Mouse (Mus musculus): ENCODE measurements around the gene Snrpa1. TPM values are rescaled to one million over a fixed set of nuclear protein-coding genes. Genes with fewer than 3 reads are reported as not detected.
"Not testable (repeated sequence)": the region's sequence is repeated elsewhere in the genome, so short reads cannot be mapped to it uniquely, and the experiment has no call there.

Snrpa1 gene
- polyA plus RNA-seq, 1 experiment from 2014 or later, result 140 TPM

DNA sequence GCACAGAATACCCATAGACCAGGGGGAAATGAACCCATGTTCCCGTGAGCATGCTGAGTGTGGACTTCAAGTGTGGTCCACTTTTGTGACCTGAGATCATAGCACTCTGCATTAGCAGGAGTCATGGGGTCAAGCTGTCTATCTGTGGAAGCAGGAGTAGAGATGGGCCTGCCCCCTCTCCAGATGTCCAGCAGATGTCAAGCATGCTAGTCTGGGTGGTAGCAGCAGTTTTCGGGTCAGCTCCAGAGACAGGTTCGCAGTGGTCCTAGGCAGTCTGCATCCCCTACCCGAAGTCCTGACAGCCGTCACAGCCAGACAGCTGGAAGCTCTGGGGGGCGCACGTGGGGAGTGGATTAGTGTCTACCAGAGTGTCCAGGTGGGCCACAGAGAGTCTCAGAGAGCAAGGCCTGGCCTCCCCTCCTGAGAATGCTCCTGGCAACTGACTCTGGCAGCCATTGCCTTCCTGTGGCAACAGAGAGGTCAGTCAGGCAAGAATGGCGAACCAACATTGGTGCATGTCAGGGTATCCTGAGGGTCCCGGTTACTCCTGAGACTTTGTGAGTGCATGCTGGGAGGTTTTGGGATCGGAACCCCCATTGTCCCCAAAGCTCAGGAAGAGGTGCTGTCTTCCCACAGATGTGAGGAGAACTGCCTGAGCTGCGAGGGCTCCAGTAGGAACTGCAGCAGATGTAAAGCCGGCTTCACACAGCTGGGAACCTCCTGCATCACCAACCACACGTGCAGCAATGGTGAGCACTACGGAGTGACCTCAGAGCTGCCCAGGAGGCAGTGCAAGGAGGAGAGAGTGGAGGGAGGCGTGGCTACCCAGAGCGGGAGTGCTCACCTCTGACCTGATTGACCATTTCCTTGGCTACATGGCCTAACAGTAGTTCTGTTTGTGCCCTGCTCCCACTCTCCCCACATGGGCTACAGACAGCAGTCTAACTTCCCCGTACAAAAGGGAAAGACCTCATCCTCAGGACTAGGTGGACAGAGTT lies 11.6 kb upstream of the Snrpa1 start:
- DNase-seq (no peak), ATAC-seq (ENCODE audit: low read depth) (no peak)
- 50% methylated on average over 17 of the region's 17 CpGs for WGBS (ENCODE audit: insufficient replicate concordance)

DNA sequence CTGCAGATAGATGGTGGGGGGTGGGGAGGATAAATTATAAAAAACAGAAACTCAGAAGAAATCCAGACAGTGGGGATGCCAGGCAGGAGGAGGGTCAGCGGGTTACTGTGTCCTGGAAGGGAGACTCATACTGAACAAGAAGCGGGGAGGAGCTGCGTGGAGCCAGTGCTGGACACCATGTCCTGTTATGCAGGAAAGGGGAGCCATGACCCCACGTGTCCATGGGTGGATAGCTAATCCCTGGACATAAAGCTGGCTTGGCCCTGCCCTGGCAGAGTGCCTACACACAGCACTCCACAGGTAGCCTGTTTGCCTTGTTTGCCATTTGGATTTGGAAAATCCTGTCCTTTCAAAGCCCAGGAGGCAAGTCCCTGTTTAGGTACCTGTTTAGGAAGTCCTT lies 10.8 kb upstream of the Snrpa1 start:
- no peak overlapping the region for H3K4me3 ChIP-seq (replicated peaks)
- 67% methylated on average over 4 of the region's 4 CpGs for WGBS (ENCODE audit: insufficient replicate concordance)
- H3K27me3 ChIP-seq, result 0 out of 2 replicates have a peak, but pooled peaks cover 4% of the 10 kb centered on the region

More for the DNA sequence above, 11.6 kb upstream of the Snrpa1 start:
- H3K4me3 ChIP-seq (replicated peaks), result no peak overlapping the region
- no peak overlapping the region for H3K27ac ChIP-seq
- H3K4me2 ChIP-seq, result no peak overlapping the region
- no peaks in the 10 kb centered on the region for H3K9me3 ChIP-seq (replicated peaks)
- no peak overlapping the region for H3K9ac ChIP-seq
- H3K36me3 ChIP-seq, result no peaks in the 10 kb centered on the region
- H3K4me1 ChIP-seq (replicated peaks), result no peaks in the 10 kb centered on the region; the same call in 1 of the 2 replicates
- H3K27me3 ChIP-seq, result 0 out of 2 replicates have a peak, but pooled peaks cover 4% of the 10 kb centered on the region

DNA sequence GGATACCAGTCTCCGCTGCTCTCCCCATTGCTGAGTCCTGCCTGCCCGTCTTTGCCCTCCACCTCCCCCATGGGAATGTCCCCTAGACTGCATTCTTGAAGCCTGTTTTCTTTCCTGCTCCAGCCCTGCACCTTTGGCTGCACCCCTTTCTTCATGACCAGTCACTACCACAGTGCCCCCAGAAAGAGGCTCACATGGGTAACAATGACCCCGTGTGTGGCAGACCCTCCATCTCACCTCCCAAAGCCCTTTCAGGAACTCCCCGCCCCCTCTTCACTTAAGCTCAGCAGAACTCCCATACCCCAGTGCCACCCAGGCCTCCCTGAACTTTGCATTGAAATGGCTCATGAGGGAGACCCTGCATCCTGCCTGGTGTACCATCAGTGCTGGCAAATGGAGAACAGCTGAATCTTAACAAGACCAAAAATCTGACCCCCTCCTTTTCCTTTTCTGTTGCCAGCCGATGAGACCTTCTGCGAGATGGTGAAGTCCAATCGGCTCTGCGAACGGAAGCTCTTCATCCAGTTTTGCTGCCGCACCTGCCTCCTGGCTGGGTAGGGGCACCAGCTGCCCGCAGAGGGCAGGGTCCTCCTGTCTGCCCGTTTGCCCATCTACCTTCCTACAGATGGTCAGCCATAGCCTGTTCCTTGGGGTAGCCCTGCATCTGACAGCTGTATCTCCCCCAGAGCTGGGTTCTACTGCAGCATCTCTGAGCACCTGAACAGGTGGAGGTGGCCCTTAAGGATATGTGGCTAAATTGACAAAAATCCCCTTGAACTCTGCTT lies 10.2 kb upstream of the Snrpa1 start:
- no peak overlapping the region for H3K9ac ChIP-seq
- no peaks in the 10 kb centered on the region; the same call in 1 of the 2 replicates for H3K4me1 ChIP-seq (replicated peaks)
- H3K36me3 ChIP-seq, result no peaks in the 10 kb centered on the region
- H3K4me2 ChIP-seq, result no peak overlapping the region
- WGBS (ENCODE audit: insufficient replicate concordance), result 67% methylated on average over 12 of the region's 12 CpGs
- DNase-seq (no peak), ATAC-seq (ENCODE audit: low read depth) (no peak)
- H3K4me3 ChIP-seq (replicated peaks), result no peak overlapping the region
- no peaks in the 10 kb centered on the region for H3K9me3 ChIP-seq (replicated peaks)
- 0 out of 2 replicates have a peak, but pooled peaks cover 4% of the 10 kb centered on the region for H3K27me3 ChIP-seq
- no peak overlapping the region for H3K27ac ChIP-seq

More for the DNA sequence above, 10.8 kb upstream of the Snrpa1 start:
- H3K9ac ChIP-seq, result no peak overlapping the region
- no peak for DNase-seq
- H3K36me3 ChIP-seq, result no peaks in the 10 kb centered on the region
- H3K9me3 ChIP-seq (replicated peaks), result no peaks in the 10 kb centered on the region
- ATAC-seq (ENCODE audit: low read depth), result no peak
- H3K27ac ChIP-seq, result no peak overlapping the region
- no peaks in the 10 kb centered on the region; the same call in 1 of the 2 replicates for H3K4me1 ChIP-seq (replicated peaks)
- no peak overlapping the region for H3K4me2 ChIP-seq

DNA sequence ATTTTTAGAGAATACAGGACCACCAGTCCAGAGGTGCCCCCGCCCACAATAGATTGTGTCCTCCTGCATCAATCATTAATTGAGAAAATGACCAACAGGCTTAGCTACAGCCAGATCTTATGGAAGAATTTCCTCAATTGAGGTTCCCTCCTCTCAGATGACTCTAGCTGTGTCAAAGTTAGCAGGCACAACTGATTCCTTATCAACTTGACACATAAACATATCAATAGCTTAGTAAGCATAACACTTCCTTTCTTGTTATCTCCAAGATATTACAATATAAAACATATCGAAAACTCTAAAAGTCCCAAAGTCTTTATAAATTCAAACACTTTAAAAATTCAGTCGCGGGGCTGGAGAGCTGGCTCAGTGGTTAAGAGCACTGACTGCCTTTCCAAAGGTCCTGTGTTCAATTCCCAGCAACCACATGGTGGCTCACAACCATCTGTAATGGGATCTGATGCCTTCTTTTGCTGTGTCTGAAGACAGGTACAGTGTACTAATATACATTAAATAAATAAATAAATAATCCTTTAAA lies 4.8 kb upstream of the Snrpa1 start:
- Histone ChIP-seq H3K9ac (no peak overlapping the region), H3K4me1 (replicated peaks) (0 out of 2 replicates have a peak, but pooled peaks cover under 1% of the 10 kb centered on the region), H3K9me3 (replicated peaks) (no peaks in the 10 kb centered on the region), H3K27me3 (no peaks in the 10 kb centered on the region; the same call in 1 of the 2 replicates), H3K4me3 (replicated peaks) (no peak overlapping the region), H3K27ac (no peak overlapping the region), H3K36me3 (no peaks in the 10 kb centered on the region), H3K4me2 (no peak overlapping the region)
- 66% methylated on average over 4 of the region's 4 CpGs for WGBS (ENCODE audit: insufficient replicate concordance)
- no peak for DNase-seq
- no peak for ATAC-seq (ENCODE audit: low read depth)

DNA sequence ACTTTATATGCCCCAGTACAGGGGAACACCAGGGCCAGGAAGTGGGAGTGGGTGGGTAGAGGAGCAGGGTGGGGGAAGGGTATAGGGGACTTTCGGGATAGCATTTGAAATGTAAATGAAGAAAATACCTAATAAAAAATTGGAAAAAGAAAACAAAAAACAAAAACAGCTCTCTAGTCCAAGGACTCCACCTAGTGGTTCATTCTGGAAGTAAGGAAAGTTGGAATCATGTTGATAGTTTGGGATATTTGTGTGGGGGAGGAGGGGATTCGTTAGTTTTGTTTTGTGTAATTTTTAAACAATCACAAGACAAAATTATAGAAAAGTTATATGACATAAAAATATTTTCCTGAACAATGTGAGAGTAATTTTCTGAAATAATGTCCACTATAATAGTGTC lies 3.4 kb upstream of the Snrpa1 start:
- H3K9me3 ChIP-seq (replicated peaks); DNase-seq; ATAC-seq (ENCODE audit: low read depth); H3K36me3 ChIP-seq; H3K9ac ChIP-seq; H3K27ac ChIP-seq; H3K4me3 ChIP-seq (replicated peaks); H3K4me2 ChIP-seq; H3K27me3 ChIP-seq: not testable (repeated sequence)
- H3K4me1 ChIP-seq (replicated peaks), result peaks cover 10% of the 10 kb centered on the region
- WGBS (ENCODE audit: insufficient replicate concordance), result 10% methylated on average over 2 of the region's 2 CpGs

DNA sequence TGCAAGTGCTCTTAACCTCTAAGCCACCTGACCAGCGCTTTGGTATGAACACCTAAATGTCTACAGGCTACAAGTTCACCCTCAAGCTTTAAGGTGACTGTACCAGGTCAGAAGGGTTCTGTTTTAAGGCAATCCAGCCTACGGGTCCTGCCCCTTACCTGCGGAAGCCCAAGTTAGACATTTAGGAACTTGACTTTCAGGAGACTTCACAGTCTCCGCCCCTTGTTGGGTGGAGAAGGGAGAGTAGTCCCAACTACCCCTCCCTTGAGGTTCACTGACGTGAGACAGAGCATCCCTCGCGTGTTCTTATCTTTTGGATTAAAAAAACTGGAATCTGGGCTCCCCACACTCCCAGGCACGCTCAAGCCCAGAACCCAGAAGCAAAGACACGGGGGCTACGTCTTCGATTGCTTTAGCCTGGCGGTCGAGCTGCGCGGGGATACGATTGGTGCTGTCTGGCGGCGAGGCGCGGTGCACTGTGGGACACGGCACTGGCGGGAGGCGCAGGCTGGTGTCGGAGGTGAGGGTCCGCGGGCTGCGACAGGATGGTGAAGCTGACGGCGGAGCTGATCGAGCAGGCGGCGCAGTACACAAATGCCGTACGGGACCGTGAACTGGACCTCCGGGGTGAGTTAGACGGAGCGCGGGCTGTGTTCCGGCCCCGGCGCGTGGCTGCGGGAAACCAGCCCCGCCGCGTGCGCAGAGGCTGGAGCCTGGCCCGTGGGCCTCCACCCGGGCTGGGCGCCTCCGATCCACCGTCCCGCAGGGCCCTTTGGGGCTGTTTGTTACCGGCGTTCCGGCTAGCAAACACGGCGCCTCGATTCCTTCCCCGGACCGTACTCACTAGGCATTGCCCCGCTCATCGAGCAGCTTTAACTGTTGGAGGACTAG lies 1.5 kb downstream of the Snrpa1 start:
- Histone ChIP-seq H3K9me3 (replicated peaks) (no peaks in the 10 kb centered on the region), H3K4me3 (replicated peaks) (peak overlapping the region; percentile 89), H3K4me2 (peak overlapping the region; percentile 76), H3K4me1 (replicated peaks) (peaks cover 23% of the 10 kb centered on the region), H3K9ac (peak overlapping the region; percentile 93), H3K36me3 (peaks cover 28% of the 10 kb centered on the region), H3K27ac (peak overlapping the region; percentile 81), H3K27me3 (no peaks in the 10 kb centered on the region; the same call in 1 of the 2 replicates)
- DNase-seq (peak; percentile 80), ATAC-seq (ENCODE audit: low read depth) (peak; percentile 92)
- WGBS (ENCODE audit: insufficient replicate concordance), result under 1% methylated on average over 64 of the region's 64 CpGs

DNA sequence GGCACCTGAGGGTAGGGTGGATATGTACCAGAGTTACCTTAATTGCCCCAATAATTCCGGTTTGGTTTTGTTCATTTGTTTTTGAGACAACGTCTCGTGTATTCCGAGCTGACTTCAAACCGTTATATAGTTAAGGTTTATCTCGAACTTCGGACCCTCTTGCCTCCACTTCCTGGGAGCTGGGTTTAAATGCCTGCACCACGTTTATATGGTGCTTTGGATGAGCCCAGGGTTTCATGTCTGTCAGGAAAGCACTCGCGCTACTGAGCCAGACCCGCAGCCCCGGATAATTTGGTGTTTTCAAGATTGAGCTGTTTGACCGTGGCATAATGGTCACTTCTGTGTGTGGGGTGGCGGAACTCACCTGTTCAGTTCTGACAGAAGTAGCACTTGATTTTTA lies 2.3 kb downstream of the Snrpa1 start:
- Histone ChIP-seq H3K36me3 (peaks cover 33% of the 10 kb centered on the region), H3K27me3 (no peaks in the 10 kb centered on the region; the same call in 1 of the 2 replicates), H3K4me3 (replicated peaks) (peak overlapping the region; percentile 89), H3K4me1 (replicated peaks) (peaks cover 23% of the 10 kb centered on the region), H3K27ac (peak overlapping the region; percentile 81), H3K4me2 (peak overlapping the region; percentile 76), H3K9me3 (replicated peaks) (no peaks in the 10 kb centered on the region), H3K9ac (peak overlapping the region; percentile 93)
- DNase-seq (no peak), ATAC-seq (ENCODE audit: low read depth) (no peak)
- under 1% methylated on average over 14 of the region's 14 CpGs for WGBS (ENCODE audit: insufficient replicate concordance)

DNA sequence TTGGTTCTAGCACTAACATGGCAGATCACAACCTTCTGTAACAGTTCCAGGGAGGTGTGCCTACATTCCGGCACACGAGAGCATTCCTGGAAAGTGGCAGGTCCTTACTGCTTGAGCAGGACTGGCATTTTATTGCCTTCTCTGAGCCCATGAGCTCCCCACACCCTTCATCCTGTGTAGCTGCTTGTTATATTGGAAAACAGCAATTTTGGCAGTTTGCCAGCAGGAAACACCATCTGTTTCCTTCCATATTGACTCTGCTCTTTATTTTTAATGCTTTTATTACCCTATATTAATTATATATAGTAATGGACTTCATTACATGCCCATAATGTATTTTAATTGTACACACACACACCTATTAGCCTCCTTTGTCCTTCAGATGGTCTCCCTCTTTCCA lies 17.6 kb downstream of the Snrpa1 start:
- H3K36me3 ChIP-seq, result peaks cover 58% of the 10 kb centered on the region
- peaks cover 31% of the 10 kb centered on the region for H3K4me1 ChIP-seq (replicated peaks)
- H3K27me3 ChIP-seq, result no peaks in the 10 kb centered on the region
- H3K9me3 ChIP-seq (replicated peaks), result no peaks in the 10 kb centered on the region
- H3K27ac ChIP-seq, result no peak overlapping the region
- no peak overlapping the region for H3K9ac ChIP-seq
- DNase-seq (no peak), ATAC-seq (ENCODE audit: low read depth) (no peak)
- no peak overlapping the region for H3K4me2 ChIP-seq
- WGBS (ENCODE audit: insufficient replicate concordance), result 85% methylated on average over 2 of the region's 2 CpGs
- H3K4me3 ChIP-seq (replicated peaks), result no peak overlapping the region

DNA sequence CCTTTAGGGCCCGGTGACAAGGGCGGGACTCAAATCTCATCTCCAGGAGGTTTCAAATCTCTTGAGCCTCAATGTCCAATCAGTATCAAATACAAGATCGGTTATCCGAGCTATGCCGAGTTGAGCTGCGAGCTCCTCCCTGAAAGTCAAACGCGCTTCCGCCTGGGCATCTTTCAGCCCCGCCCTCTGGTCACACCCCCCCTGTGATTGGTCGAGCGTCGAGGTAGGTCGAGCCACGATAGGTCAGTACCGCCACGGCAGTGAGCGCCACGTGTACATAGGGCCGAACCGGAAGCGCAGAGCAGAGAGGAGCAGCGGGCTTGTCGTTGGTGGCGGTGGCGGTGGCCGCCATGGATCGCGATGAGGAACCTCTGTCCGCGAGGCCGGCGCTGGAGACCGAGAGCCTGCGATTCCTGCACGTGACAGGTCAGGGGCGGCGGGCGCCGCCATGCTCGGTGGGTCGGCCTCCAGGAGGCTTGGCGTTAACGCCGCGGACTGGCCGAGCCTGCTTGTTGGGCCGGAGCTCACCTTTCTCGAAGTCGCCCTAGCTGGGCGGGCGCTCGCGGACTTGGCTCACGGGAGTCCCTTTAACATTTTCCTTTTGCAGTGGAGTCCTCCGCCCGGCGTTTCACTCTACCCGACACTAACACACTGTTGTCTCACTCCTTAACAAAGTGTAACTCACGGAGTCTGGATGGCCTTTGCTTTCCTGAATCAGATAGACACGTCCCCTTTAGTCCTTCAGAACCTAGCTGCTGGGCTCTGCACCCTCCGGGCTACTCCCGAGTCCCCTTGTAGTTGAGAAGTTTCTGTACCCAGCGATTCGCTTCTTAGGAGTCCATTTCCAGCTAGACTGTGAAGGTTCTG lies 20.8 kb downstream of the Snrpa1 start, which contains the start of gene Selenos:
TSS of gene Selenos (plus strand) at position 286 of the 867 bp plus-strand sequence.
- Histone ChIP-seq H3K27me3 (no peaks in the 10 kb centered on the region), H3K9ac (peak within 1 kb of the TSS; percentile 74), H3K4me1 (replicated peaks) (peaks cover 35% of the 10 kb centered on the region), H3K4me3 (replicated peaks) (peak within 1 kb of the TSS; percentile 73), H3K9me3 (replicated peaks) (no peaks in the 10 kb centered on the region), H3K4me2 (peak within 1 kb of the TSS; percentile 86), H3K36me3 (peaks cover 52% of the 10 kb centered on the region), H3K27ac (peak within 1 kb of the TSS; percentile 62; the same call in 1 of the 2 replicates)
- DNase-seq (peak; percentile 95), ATAC-seq (ENCODE audit: low read depth) (peak; percentile 100)
- WGBS (ENCODE audit: insufficient replicate concordance), result under 1% methylated on average over 65 of the region's 65 CpGs

Data from liver, embryonic 13.5 days (tissue).